In the genomic region with DNA sequence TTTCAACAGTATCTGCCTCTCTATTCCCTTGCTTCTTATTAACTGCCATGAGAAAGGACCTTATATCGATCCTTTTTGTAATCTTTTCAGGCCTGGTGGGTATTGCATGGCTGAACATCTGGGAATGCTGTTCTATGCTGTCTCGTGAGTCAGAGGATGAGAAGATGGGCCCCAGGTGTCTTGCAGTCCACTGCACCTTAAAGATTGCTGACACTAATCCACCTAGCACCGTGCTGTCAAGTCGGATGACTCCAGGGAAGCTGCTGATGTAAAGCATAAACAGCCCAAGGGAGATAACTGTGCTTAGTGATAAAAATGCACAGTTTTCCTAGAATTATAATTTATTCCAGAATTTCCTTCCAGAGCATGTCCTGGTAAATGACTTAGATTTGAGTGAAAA, we compare ENCODE assay signal across 17 mouse cellular contexts.
"Had no signal": no experiment of that assay in that cellular context is flagged by ENCODE, and none has a peak within 500 bp of the region (broad histone marks: within the 10 kb centered on the region; RNA-seq: fewer than 3 reads in every experiment).

No protein-coding gene starts in this region.

- H3K4me3 ChIP-seq: intestine, embryonic 15.5 days; kidney, embryonic 15.5 days; limb, embryonic 12.5 days; limb, embryonic 15.5 days had no signal

- H3K27ac ChIP-seq: intestine, embryonic 15.5 days; kidney, embryonic 15.5 days; limb, embryonic 12.5 days; limb, embryonic 15.5 days; liver, embryonic 14.5 days; macrophage had no signal

- H3K27me3 ChIP-seq: intestine, embryonic 15.5 days; kidney, embryonic 15.5 days; limb, embryonic 12.5 days; limb, embryonic 15.5 days had no signal

- DNase-seq: kidney, adult 11 months; kidney, adult 8-10 months; kidney, postnatal 10 days; kidney, postnatal 36 days; liver, postnatal 0 days; lung, embryonic 14.5 days; thymus, adult 2 months; thymus, postnatal 14 days; thymus, postnatal 4 days had no signal

- H3K4me1 ChIP-seq: intestine, embryonic 15.5 days; kidney, embryonic 15.5 days; limb, embryonic 12.5 days; limb, embryonic 15.5 days had no signal

- H3K9ac ChIP-seq: intestine, embryonic 15.5 days; kidney, embryonic 15.5 days; limb, embryonic 12.5 days; limb, embryonic 15.5 days; liver, embryonic 14.5 days; liver, postnatal 0 days; lung, embryonic 14.5 days had no signal

- H3K9me3 ChIP-seq: intestine, embryonic 15.5 days; kidney, embryonic 15.5 days; limb, embryonic 12.5 days; limb, embryonic 15.5 days had no signal

- H3K4me2 ChIP-seq: intestine, embryonic 15.5 days; kidney, embryonic 15.5 days; limb, embryonic 12.5 days; limb, embryonic 15.5 days; liver, embryonic 11.5 days; lung, embryonic 14.5 days had no signal

- ATAC-seq: intestine, embryonic 15.5 days; liver, postnatal 0 days; lung, postnatal 0 days had no signal

- H3K36me3 ChIP-seq: intestine, embryonic 15.5 days; kidney, embryonic 15.5 days; limb, embryonic 12.5 days; limb, embryonic 15.5 days had no signal
